Mouse (Mus musculus) heart, postnatal 0 days (tissue): ENCODE data around the gene Mrgbp.

Experiments used
- CTCF ChIP-seq: IDR thresholded peaks from 2 replicates; pipeline ENCODE4 v1.5.1; 2016; ENCODE audit warnings: antibody characterized with exemption, control low read depth, low read depth
- EP300 ChIP-seq: IDR thresholded peaks from 2 replicates; pipeline ENCODE4 v1.6.1; 2016; ENCODE audit warnings: antibody characterized with exemption, low read depth

DNA sequence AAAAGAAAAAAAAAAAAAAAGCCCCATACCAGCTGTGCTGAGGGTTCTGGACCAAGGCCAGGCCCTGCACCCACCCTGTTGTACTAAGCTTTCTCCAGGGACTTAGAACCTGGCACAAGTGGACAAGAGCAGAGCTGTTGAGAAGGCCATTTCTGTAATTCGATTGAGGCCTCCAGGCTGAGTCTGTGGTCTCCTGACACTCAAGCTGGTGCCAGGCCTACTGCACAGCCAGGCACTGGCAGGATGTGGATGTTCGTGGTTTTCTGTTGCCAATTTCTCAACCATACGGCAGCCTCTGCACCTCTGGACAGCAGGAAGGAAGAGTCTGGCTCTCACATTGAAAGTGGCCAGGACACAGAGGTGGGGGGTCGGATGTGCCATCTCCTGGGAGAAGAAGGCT, 47.9 kb upstream of the Mrgbp start:
- no peak for TF ChIP-seq CTCF
- TF ChIP-seq EP300: no peak
